Mouse (Mus musculus): ENCODE data around the gene Vmn1r115. TPM values are rescaled to one million over a fixed set of nuclear protein-coding genes. Genes with fewer than 3 reads are reported as not detected.
"Not testable (repeated sequence)": the region's sequence is repeated elsewhere in the genome, so short reads cannot be mapped to it uniquely, and the experiment has no call there.

Vmn1r115 gene
- not detected for total RNA-seq (2021)

DNA sequence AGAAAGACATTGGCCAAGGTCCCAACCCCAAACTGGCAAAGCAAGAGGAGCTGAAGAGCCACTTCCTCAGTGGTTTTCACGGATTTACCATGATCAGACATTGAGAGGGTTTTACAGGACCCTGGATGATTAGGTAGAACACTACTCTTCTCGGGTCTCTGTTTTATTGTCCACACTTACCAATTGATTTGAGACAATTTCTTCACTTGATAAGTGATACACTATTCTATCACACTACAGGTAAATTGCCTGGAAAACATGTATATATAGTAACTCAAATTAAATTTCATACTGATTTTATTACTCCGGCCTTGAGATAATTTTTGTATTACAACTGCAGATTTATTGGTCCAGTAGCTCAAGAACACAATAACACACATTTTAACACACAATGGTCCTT, at the start of gene Vmn1r115:
Gene Vmn1r115 (minus strand): TSS at position 101 of the 400 bp plus-strand sequence.
- DNase-seq (ENCODE audit: low spot score in 2 of 2); intact Hi-C loops (cut with DNase I): not testable (repeated sequence)

GRCm38 (mm10) chr7:20884021-20884420, 39.2 kb upstream of the Vmn1r115 start, which contains the start of gene Vmn1r117:
Vmn1r117 (minus strand) TSS chr7:20884121.
- intact Hi-C loops (cut with DNase I); DNase-seq (ENCODE audit: low spot score in 2 of 2): not testable (repeated sequence)

DNA sequence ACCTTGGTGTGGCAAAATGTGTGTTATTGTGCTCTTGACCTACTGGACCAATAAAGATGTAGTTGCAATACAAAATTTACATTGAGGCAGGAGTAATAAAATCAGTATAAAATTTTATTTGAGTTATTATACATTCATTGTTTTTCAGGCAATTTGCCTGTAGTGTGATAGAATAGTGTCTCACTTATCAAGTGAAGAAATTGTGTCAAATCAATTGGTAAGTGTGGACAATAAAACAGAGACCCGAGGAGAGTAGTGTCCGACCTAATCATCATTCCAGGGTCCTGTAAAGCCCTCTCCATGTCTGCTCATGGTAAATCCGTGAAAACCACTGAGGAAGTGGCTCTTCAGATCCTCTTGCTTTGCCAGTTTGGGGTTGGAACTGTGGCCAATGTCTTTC, 27.2 kb upstream of the Vmn1r115 start, which contains the start of gene Vmn1r116:
Gene Vmn1r116 (plus strand): TSS at position 301 of the 400 bp plus-strand sequence.
- DNase-seq (ENCODE audit: low spot score in 2 of 2); intact Hi-C loops (cut with DNase I): not testable (repeated sequence)

- DNase-seq (ENCODE audit: low spot score in 2 of 2); intact Hi-C loops (cut with DNase I): not testable (repeated sequence)
Observed at GRCm38 (mm10) chr7:20812086-20812485, 32.7 kb downstream of the Vmn1r115 start, which contains the start of gene Vmn1r114. Vmn1r114 (minus strand) TSS chr7:20812186.

Other genes with a start within 250 kb of the Vmn1r115 start
- gene Gm4513, start 246.0 kb downstream of the Vmn1r115 start, total RNA-seq (2021): not detected
- not detected for gene Vmn1r107, start 176.1 kb downstream of the Vmn1r115 start, total RNA-seq (2021)
- not detected for gene Vmn1r111, start 141.8 kb downstream of the Vmn1r115 start, total RNA-seq (2021)
- gene Gm10668, start 114.4 kb downstream of the Vmn1r115 start, total RNA-seq (2021): not detected
- gene Vmn1r112, start 73.8 kb downstream of the Vmn1r115 start, total RNA-seq (2021): not detected
- gene Vmn1r113, start 57.7 kb downstream of the Vmn1r115 start, total RNA-seq (2021): not detected
- gene Vmn1r114, start 32.8 kb downstream of the Vmn1r115 start, total RNA-seq (2021): not detected
- gene Vmn1r116, start 27.3 kb upstream of the Vmn1r115 start, total RNA-seq (2021): not detected
- not detected for gene Vmn1r117, start 39.1 kb upstream of the Vmn1r115 start, total RNA-seq (2021)
- not detected for gene Vmn1r118, start 67.4 kb upstream of the Vmn1r115 start, total RNA-seq (2021)
- gene Vmn1r119, start 167.5 kb upstream of the Vmn1r115 start, total RNA-seq (2021): not detected
- not detected for gene Vmn1r120, start 208.8 kb upstream of the Vmn1r115 start, total RNA-seq (2021)